8 mouse cellular contexts compared by ENCODE assay signal in genomic region chr6:134036491-134036911, GRCm38 (mm10). TPM values are rescaled to one million over a fixed set of nuclear protein-coding genes. Genes with fewer than 3 reads are reported as not detected.
A peak's percentile ranks its signal among the peaks of the same experiment; 100 is the strongest.
DNase-seq lines count a peak whose midpoint lies in the region; ATAC-seq and TF ChIP-seq lines count a peak whose summit lies in the region.

No protein-coding gene starts in this region.

- no peaks in the 10 kb centered on the region for H3K27me3 ChIP-seq in embryonic facial prominence, embryonic 12.5 days
- H3K27me3 ChIP-seq in limb, embryonic 14.5 days (ENCODE audit: control insufficient read depth, insufficient read depth, low read length): no peaks in the 10 kb centered on the region

- H3K36me3 ChIP-seq in embryonic facial prominence, embryonic 12.5 days: no peaks in the 10 kb centered on the region
- no peaks in the 10 kb centered on the region for H3K36me3 ChIP-seq in limb, embryonic 14.5 days (ENCODE audit: control insufficient read depth, insufficient read depth, low read length)

- DNase-seq in gastrocnemius, adult 2 months: no peak
- DNase-seq in gastrocnemius, postnatal 25 days: no peak
- DNase-seq in 416B (ENCODE audit: low read depth): peak; percentile 62
- peak; percentile 44 for DNase-seq in limb, embryonic 14.5 days (ENCODE audit: low spot score)
- DNase-seq in yolk sac, embryonic 10.5 days (ENCODE audit: low spot score): no peak
- DNase-seq in left cerebral cortex, postnatal 4 days: no peak
- no peak for DNase-seq in right cerebral cortex, adult 18-20 months

- H3K4me3 ChIP-seq in gastrocnemius, adult 2 months: peak overlapping the region; percentile 90
- peak overlapping the region; percentile 60 for H3K4me3 ChIP-seq in embryonic facial prominence, embryonic 12.5 days
- peak overlapping the region; percentile 71 for H3K4me3 ChIP-seq in limb, embryonic 14.5 days (replicated peaks; ENCODE audit: low read length)

- no peak for TF ChIP-seq POLR2A in limb, embryonic 14.5 days (IDR thresholded peaks at IDR 0.05; ENCODE audit: borderline replicate concordance, extremely low read depth, insufficient read depth, insufficient read length)

- WGBS in embryonic facial prominence, embryonic 12.5 days: 0% methylated on average over 8 of the region's 8 CpGs
- 0% methylated on average over 7 of the region's 8 CpGs for WGBS in limb, embryonic 14.5 days

- peak overlapping the region; percentile 71 for H3K4me2 ChIP-seq in embryonic facial prominence, embryonic 12.5 days (replicated peaks)
- H3K4me2 ChIP-seq in limb, embryonic 14.5 days (replicated peaks; ENCODE audit: low read depth, low read length, severe bottlenecking): peak overlapping the region; percentile 67

- no peak for ATAC-seq in embryonic facial prominence, embryonic 12.5 days (ENCODE audit: insufficient number of reproducible peaks, insufficient read depth, low FRiP score, low TSS enrichment)
- no peak for ATAC-seq in limb, embryonic 14.5 days (ENCODE audit: low FRiP score, low read depth)

- H3K9me3 ChIP-seq in embryonic facial prominence, embryonic 12.5 days: no peaks in the 10 kb centered on the region
- H3K9me3 ChIP-seq in limb, embryonic 14.5 days (ENCODE audit: control insufficient read depth, low read length): no peaks in the 10 kb centered on the region

- TF ChIP-seq CTCF in gastrocnemius, adult 2 months (IDR thresholded peaks at IDR 0.05): no peak

- peak overlapping the region; percentile 100 for H3K27ac ChIP-seq in gastrocnemius, adult 2 months
- H3K27ac ChIP-seq in embryonic facial prominence, embryonic 12.5 days: peak overlapping the region; percentile 99
- H3K27ac ChIP-seq in limb, embryonic 14.5 days (replicated peaks; ENCODE audit: low read depth, low read length): peak overlapping the region; percentile 100; the same call in 1 of the 2 replicates

- H3K9ac ChIP-seq in embryonic facial prominence, embryonic 12.5 days: peak overlapping the region; percentile 88
- H3K9ac ChIP-seq in limb, embryonic 14.5 days (ENCODE audit: low read depth, low read length, severe bottlenecking): peak overlapping the region; percentile 98

- intact Hi-C loops in gastrocnemius, adult 2 months (cut with DNase I): loop anchor here (5.0 to 10.0 kb wide), 4 partner anchors 46 to 208 kb away; no protein-coding TSS in a partner anchor
- intact Hi-C loops in left cerebral cortex, postnatal 4 days (cut with DNase I): loop anchor here (5.0 kb wide), 3 partner anchors 74 to 351 kb away; no protein-coding TSS in a partner anchor

- H3K4me1 ChIP-seq in embryonic facial prominence, embryonic 12.5 days: peaks cover 34% of the 10 kb centered on the region
- peaks cover 31% of the 10 kb centered on the region for H3K4me1 ChIP-seq in limb, embryonic 14.5 days (ENCODE audit: control insufficient read depth, insufficient read depth, low read length)

RNA-seq across cellular contexts. Expression of gene Etv6, which starts 1.0 kb away (rescaled TPM):
- total RNA-seq in gastrocnemius, adult 2 months (2021): 10 to 100 TPM in 1 of 2 experiments, 1 to 10 TPM in 1; 6.7 to 10.8 TPM
- total RNA-seq in gastrocnemius, postnatal 25 days (2021): 1 to 10 TPM; 7.5 to 9.4 TPM
- polyA plus RNA-seq in embryonic facial prominence, embryonic 12.5 days (2016; fragmentation: Nextera tagmentation; extraction: Ambion mirVana): 14.2 and 15.8 TPM in 2 replicates
- polyA plus RNA-seq in limb, embryonic 14.5 days (2012; rRNA removed): 16.5 and 19.9 TPM in 2 replicates
- 13.9 and 14.7 TPM in 2 replicates for polyA plus RNA-seq in limb, embryonic 14.5 days (2014; fragmentation: Nextera tagmentation; extraction: Ambion mirVana)
- 10 to 100 TPM; 18.8 to 27.2 TPM for total RNA-seq in left cerebral cortex, postnatal 4 days (2021)

Comparison
In these comparisons a context has a peak if more than half of its experiments do, and no peak if none do; other contexts are left out.
1. DNase-seq: peak in 416B (single experiment) and limb, embryonic 14.5 days (single experiment); none in gastrocnemius, adult 2 months (single experiment), gastrocnemius, postnatal 25 days (single experiment), yolk sac, embryonic 10.5 days (single experiment), left cerebral cortex, postnatal 4 days (single experiment) and right cerebral cortex, adult 18-20 months (single experiment).
2. Peak in every context shown above with its lines, with median percentiles within 50 percentile points of each other: H3K27ac ChIP-seq and H3K4me3 ChIP-seq.